Mouse (Mus musculus): ENCODE data around the gene Rlim. TPM values are rescaled to one million over a fixed set of nuclear protein-coding genes. Genes with fewer than 3 reads are reported as not detected.

Gene Rlim
- polyA plus RNA-seq (2016; fragmentation: Nextera tagmentation; extraction: Ambion mirVana), result 46.4 and 49.7 TPM in 2 replicates

GRCm38 (mm10) chrX:103981169-103981689 lies at the start of gene Rlim:
Rlim (minus strand) TSS chrX:103981284.
- Histone ChIP-seq H3K36me3 (peaks cover 4% of the 10 kb centered on the region; the same call in 1 of the 2 replicates), H3K27me3 (peaks cover 41% of the 10 kb centered on the region), H3K4me2 (replicated peaks) (peak within 1 kb of the TSS; percentile 55), H3K9ac (replicated peaks) (peak within 1 kb of the TSS; percentile 77), H3K27ac (replicated peaks) (peak within 1 kb of the TSS; percentile 89), H3K9me3 (no peaks in the 10 kb centered on the region), H3K4me3 (peak within 1 kb of the TSS; percentile 75), H3K4me1 (no peaks in the 10 kb centered on the region)
- peak; percentile 99 for ATAC-seq (ENCODE audit: low FRiP score, low read depth)
- WGBS, result 27% methylated on average over 27 of the region's 27 CpGs

GRCm38 (mm10) chrX:104017196-104017595 lies 36.1 kb upstream of the Rlim start:
- no peaks in the 10 kb centered on the region for H3K9me3 ChIP-seq
- H3K4me2 ChIP-seq (replicated peaks), result no peak overlapping the region
- H3K27me3 ChIP-seq, result peaks cover 56% of the 10 kb centered on the region
- 57% methylated on average over 1 of the region's 1 CpGs for WGBS
- H3K4me3 ChIP-seq, result no peak overlapping the region
- no peak for ATAC-seq (ENCODE audit: low FRiP score, low read depth)
- no peaks in the 10 kb centered on the region for H3K4me1 ChIP-seq
- H3K9ac ChIP-seq (replicated peaks), result no peak overlapping the region
- H3K36me3 ChIP-seq, result no peaks in the 10 kb centered on the region
- H3K27ac ChIP-seq (replicated peaks), result no peak overlapping the region

GRCm38 (mm10) chrX:104015048-104015447 lies 34.0 kb upstream of the Rlim start:
- no peak overlapping the region for H3K4me2 ChIP-seq (replicated peaks)
- no peak for ATAC-seq (ENCODE audit: low FRiP score, low read depth)
- no peaks in the 10 kb centered on the region for H3K9me3 ChIP-seq
- H3K27ac ChIP-seq (replicated peaks), result no peak overlapping the region
- H3K27me3 ChIP-seq, result peaks cover 49% of the 10 kb centered on the region
- H3K9ac ChIP-seq (replicated peaks), result no peak overlapping the region
- WGBS, result 89% methylated on average over 4 of the region's 4 CpGs
- no peaks in the 10 kb centered on the region for H3K4me1 ChIP-seq
- no peak overlapping the region for H3K4me3 ChIP-seq
- H3K36me3 ChIP-seq, result no peaks in the 10 kb centered on the region

GRCm38 (mm10) chrX:104013318-104013811 lies 32.3 kb upstream of the Rlim start:
- Histone ChIP-seq H3K4me3 (no peak overlapping the region), H3K4me1 (no peaks in the 10 kb centered on the region), H3K27me3 (peaks cover 45% of the 10 kb centered on the region), H3K9ac (replicated peaks) (no peak overlapping the region), H3K36me3 (no peaks in the 10 kb centered on the region), H3K4me2 (replicated peaks) (no peak overlapping the region), H3K27ac (replicated peaks) (no peak overlapping the region), H3K9me3 (no peaks in the 10 kb centered on the region)
- no peak for ATAC-seq (ENCODE audit: low FRiP score, low read depth)
- WGBS, result 55% methylated on average over 4 of the region's 4 CpGs

- Histone ChIP-seq H3K4me2 (replicated peaks) (no peak overlapping the region), H3K36me3 (no peaks in the 10 kb centered on the region), H3K9me3 (no peaks in the 10 kb centered on the region), H3K27me3 (peaks cover 48% of the 10 kb centered on the region), H3K9ac (replicated peaks) (no peak overlapping the region), H3K27ac (replicated peaks) (no peak overlapping the region), H3K4me1 (no peaks in the 10 kb centered on the region), H3K4me3 (no peak overlapping the region)
- WGBS, result 52% methylated on average over 3 of the region's 3 CpGs
- no peak for ATAC-seq (ENCODE audit: low FRiP score, low read depth)
Observed at GRCm38 (mm10) chrX:103994741-103995140, 13.7 kb upstream of the Rlim start.

- Histone ChIP-seq H3K4me3 (no peak overlapping the region), H3K27me3 (peaks cover 45% of the 10 kb centered on the region), H3K4me2 (replicated peaks) (no peak overlapping the region), H3K9me3 (no peaks in the 10 kb centered on the region), H3K4me1 (no peaks in the 10 kb centered on the region), H3K27ac (replicated peaks) (no peak overlapping the region), H3K9ac (replicated peaks) (no peak overlapping the region), H3K36me3 (no peaks in the 10 kb centered on the region)
- WGBS, result 75% methylated on average over 6 of the region's 6 CpGs
- no peak for ATAC-seq (ENCODE audit: low FRiP score, low read depth)
Observed at GRCm38 (mm10) chrX:103993864-103994263, 12.8 kb upstream of the Rlim start.

GRCm38 (mm10) chrX:103991702-103992101 lies 10.6 kb upstream of the Rlim start:
- no peak overlapping the region for H3K9ac ChIP-seq (replicated peaks)
- no peak for ATAC-seq (ENCODE audit: low FRiP score, low read depth)
- peaks cover 43% of the 10 kb centered on the region for H3K27me3 ChIP-seq
- no peaks in the 10 kb centered on the region for H3K36me3 ChIP-seq
- 40% methylated on average over 10 of the region's 10 CpGs for WGBS
- no peaks in the 10 kb centered on the region for H3K4me1 ChIP-seq
- no peak overlapping the region for H3K27ac ChIP-seq (replicated peaks)
- H3K4me3 ChIP-seq, result no peak overlapping the region
- no peak overlapping the region for H3K4me2 ChIP-seq (replicated peaks)
- no peaks in the 10 kb centered on the region for H3K9me3 ChIP-seq

- no peaks in the 10 kb centered on the region for H3K9me3 ChIP-seq
- no peaks in the 10 kb centered on the region for H3K4me1 ChIP-seq
- H3K27me3 ChIP-seq, result peaks cover 45% of the 10 kb centered on the region
- no peak overlapping the region for H3K4me3 ChIP-seq
- 72% methylated on average over 2 of the region's 2 CpGs for WGBS
- ATAC-seq (ENCODE audit: low FRiP score, low read depth), result no peak
- no peak overlapping the region for H3K27ac ChIP-seq (replicated peaks)
- H3K9ac ChIP-seq (replicated peaks), result no peak overlapping the region
- no peaks in the 10 kb centered on the region for H3K36me3 ChIP-seq
- H3K4me2 ChIP-seq (replicated peaks), result no peak overlapping the region
Observed at GRCm38 (mm10) chrX:103990392-103990791, 9.3 kb upstream of the Rlim start.

- 29% methylated on average over 12 of the region's 12 CpGs for WGBS
- Histone ChIP-seq H3K4me3 (no peak overlapping the region), H3K36me3 (no peaks in the 10 kb centered on the region), H3K9me3 (no peaks in the 10 kb centered on the region), H3K4me1 (no peaks in the 10 kb centered on the region), H3K27ac (replicated peaks) (no peak overlapping the region), H3K4me2 (replicated peaks) (no peak overlapping the region), H3K27me3 (peaks cover 41% of the 10 kb centered on the region), H3K9ac (replicated peaks) (no peak overlapping the region)
- no peak for ATAC-seq (ENCODE audit: low FRiP score, low read depth)
Observed at GRCm38 (mm10) chrX:103987215-103987964, 6.3 kb upstream of the Rlim start.

GRCm38 (mm10) chrX:103986159-103986558 lies 5.1 kb upstream of the Rlim start:
- Histone ChIP-seq H3K4me3 (no peak overlapping the region), H3K4me1 (no peaks in the 10 kb centered on the region), H3K9ac (replicated peaks) (no peak overlapping the region), H3K4me2 (replicated peaks) (no peak overlapping the region), H3K9me3 (no peaks in the 10 kb centered on the region), H3K27ac (replicated peaks) (no peak overlapping the region), H3K36me3 (no peaks in the 10 kb centered on the region), H3K27me3 (peaks cover 40% of the 10 kb centered on the region)
- 27% methylated on average over 6 of the region's 6 CpGs for WGBS
- ATAC-seq (ENCODE audit: low FRiP score, low read depth), result no peak

- 30% methylated on average over 5 of the region's 5 CpGs for WGBS
- H3K27me3 ChIP-seq, result peaks cover 50% of the 10 kb centered on the region
- H3K4me3 ChIP-seq, result no peak overlapping the region
Observed at GRCm38 (mm10) chrX:103984992-103985391, 3.9 kb upstream of the Rlim start.

GRCm38 (mm10) chrX:103981806-103982205 lies 722 bp upstream of the Rlim start:
- no peak for ATAC-seq (ENCODE audit: low FRiP score, low read depth)
- Histone ChIP-seq H3K9me3 (no peaks in the 10 kb centered on the region), H3K4me1 (no peaks in the 10 kb centered on the region), H3K27me3 (peaks cover 45% of the 10 kb centered on the region), H3K36me3 (peaks cover 4% of the 10 kb centered on the region; the same call in 1 of the 2 replicates), H3K9ac (replicated peaks) (no peak overlapping the region), H3K4me3 (no peak overlapping the region; the same call in 1 of the 2 replicates), H3K4me2 (replicated peaks) (peak overlapping the region; percentile 42), H3K27ac (replicated peaks) (no peak overlapping the region)
- WGBS, result 73% methylated on average over 10 of the region's 10 CpGs

More at GRCm38 (mm10) chrX:103984992-103985391, 3.9 kb upstream of the Rlim start:
- no peak overlapping the region for H3K4me2 ChIP-seq (replicated peaks)
- H3K9ac ChIP-seq (replicated peaks), result no peak overlapping the region
- no peaks in the 10 kb centered on the region for H3K9me3 ChIP-seq
- H3K36me3 ChIP-seq, result no peaks in the 10 kb centered on the region
- no peaks in the 10 kb centered on the region for H3K4me1 ChIP-seq
- ATAC-seq (ENCODE audit: low FRiP score, low read depth), result no peak
- H3K27ac ChIP-seq (replicated peaks), result no peak overlapping the region
